Mouse (Mus musculus) liver, adult 2 months (tissue): Measurements from ENCODE around the gene Pgbd5. TPM values are rescaled to one million over a fixed set of nuclear protein-coding genes. Genes with fewer than 3 reads are reported as not detected.

Experiments
- DNase-seq: peaks from one replicate; pipeline ENCODE4 v3.0.0-alpha.2; 2011; ENCODE audit warnings: low read depth, low spot score; ENCODE audit errors: extremely low read depth
- H3K27ac ChIP-seq: fragments of 200-500 bp; replicated peaks from 2 replicates; pipeline ENCODE4 v1.5.1; 2012; ENCODE audit warnings: low read depth, mild to moderate bottlenecking, control low read depth, inconsistent platforms, low read length; ENCODE audit not compliant: insufficient read depth
- H3K27me3 ChIP-seq: fragments of 200-500 bp; 2 replicates; pipeline ENCODE4 v1.6.1; 2012; ENCODE audit warnings: mild to moderate bottlenecking, moderate library complexity, low read length, inconsistent platforms; ENCODE audit not compliant: control insufficient read depth, insufficient read depth
- H3K36me3 ChIP-seq: fragments of 200-500 bp; 2 replicates; pipeline ENCODE4 v1.6.1; 2012; ENCODE audit warnings: low read length, inconsistent platforms; ENCODE audit not compliant: control insufficient read depth, insufficient read depth
- H3K4me1 ChIP-seq: fragments of 200-500 bp; 2 replicates; pipeline ENCODE4 v1.6.1; 2011; ENCODE audit warnings: low read length; ENCODE audit not compliant: control insufficient read depth, insufficient read depth
- H3K4me3 ChIP-seq: fragments of 200-500 bp; 2 replicates; pipeline ENCODE4 v1.5.1; 2011; ENCODE audit warnings: low read depth, mild to moderate bottlenecking, control low read depth, low read length, moderate library complexity; ENCODE audit not compliant: insufficient read depth
- H3K79me2 ChIP-seq: fragments of 200-500 bp; 2 replicates; pipeline ENCODE4 v1.6.1; 2012; ENCODE audit warnings: inconsistent platforms, mild to moderate bottlenecking, low read length, moderate library complexity; ENCODE audit not compliant: control insufficient read depth, insufficient read depth
- H3K9ac ChIP-seq: fragments of 200-500 bp; 2 replicates; pipeline ENCODE4 v1.6.1; 2012; ENCODE audit warnings: low read depth, mild to moderate bottlenecking, control low read depth, inconsistent platforms, low read length
- CTCF ChIP-seq: fragments of 200-500 bp; IDR thresholded peaks from 2 replicates; pipeline ENCODE4 v1.5.1; 2011; ENCODE audit warnings: low read depth, low read length, control low read depth
- POLR2A ChIP-seq: fragments of 200-500 bp; IDR thresholded peaks from 2 replicates; pipeline ENCODE4 v1.6.1; 2011; ENCODE audit warnings: low read length, control low read depth; ENCODE audit not compliant: insufficient read depth; ENCODE audit errors: extremely low read depth
- WGBS: fragments of 180-500 bp; shearing (Covaris S2); methylation state at CpG from one replicate; pipeline ENCODE4 v1.1.7; 2018; 5-methylcytosine and 5-hydroxymethylcytosine counted together
- polyA plus RNA-seq: library from polyadenylated mRNA; depleted of rRNA; stranded (reverse); fragments of >200 nt; gene quantifications from 2 replicates; pipeline ENCODE4 v1.2.3, GENCODE M21; 2012
- total RNA-seq: library from RNA; depleted of rRNA; stranded (reverse); fragments of >200 nt; gene quantifications from 2 replicates; pipeline ENCODE4 v1.2.3, GENCODE M21; 2014

Gene Pgbd5
- total and polyA plus RNA-seq, 2 experiments: not detected

DNA sequence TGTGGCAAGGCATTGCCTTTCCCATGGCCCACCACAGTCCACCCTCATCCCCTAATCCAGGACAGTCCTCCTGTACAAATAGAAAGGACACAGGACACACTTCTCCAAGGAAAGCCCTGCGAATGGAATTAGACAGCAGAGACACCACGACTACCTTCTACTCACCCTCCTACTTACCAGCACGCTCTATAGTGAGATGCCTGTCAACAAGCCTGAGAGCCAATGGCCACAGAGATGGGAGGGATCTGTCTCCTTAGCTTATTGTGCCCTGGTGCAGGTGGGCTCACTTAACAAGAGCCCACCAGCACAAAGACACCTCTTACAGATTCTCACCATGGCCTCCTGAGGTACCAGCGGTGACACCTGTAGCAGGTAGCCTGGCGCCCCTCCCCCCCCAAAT lies 46.4 kb downstream of the Pgbd5 start:
- TF ChIP-seq CTCF: no peak
- no peak for TF ChIP-seq POLR2A
- no peak overlapping the region for H3K27ac ChIP-seq
- DNase-seq: no peak

GRCm38 (mm10) chr8:124392271-124393012 lies 47.0 kb downstream of the Pgbd5 start:
- no peak overlapping the region for H3K4me3 ChIP-seq
- no peak overlapping the region for H3K27ac ChIP-seq
- H3K27me3 ChIP-seq: no peaks in the 10 kb centered on the region
- no peaks in the 10 kb centered on the region for H3K36me3 ChIP-seq
- DNase-seq: no peak
- H3K79me2 ChIP-seq: no peaks in the 10 kb centered on the region
- no peak overlapping the region for H3K9ac ChIP-seq
- no peaks in the 10 kb centered on the region for H3K4me1 ChIP-seq
- 76% methylated on average over 10 of the region's 10 CpGs for WGBS
- TF ChIP-seq POLR2A (no peak), CTCF (no peak)

More for the DNA sequence above, 46.4 kb downstream of the Pgbd5 start:
- no peaks in the 10 kb centered on the region for H3K4me1 ChIP-seq
- no peaks in the 10 kb centered on the region for H3K36me3 ChIP-seq
- no peaks in the 10 kb centered on the region for H3K79me2 ChIP-seq
- H3K27me3 ChIP-seq: no peaks in the 10 kb centered on the region
- 75% methylated on average over 5 of the region's 5 CpGs for whole genome bisulfite sequencing
- no peak overlapping the region for H3K9ac ChIP-seq
- no peak overlapping the region for H3K4me3 ChIP-seq

DNA sequence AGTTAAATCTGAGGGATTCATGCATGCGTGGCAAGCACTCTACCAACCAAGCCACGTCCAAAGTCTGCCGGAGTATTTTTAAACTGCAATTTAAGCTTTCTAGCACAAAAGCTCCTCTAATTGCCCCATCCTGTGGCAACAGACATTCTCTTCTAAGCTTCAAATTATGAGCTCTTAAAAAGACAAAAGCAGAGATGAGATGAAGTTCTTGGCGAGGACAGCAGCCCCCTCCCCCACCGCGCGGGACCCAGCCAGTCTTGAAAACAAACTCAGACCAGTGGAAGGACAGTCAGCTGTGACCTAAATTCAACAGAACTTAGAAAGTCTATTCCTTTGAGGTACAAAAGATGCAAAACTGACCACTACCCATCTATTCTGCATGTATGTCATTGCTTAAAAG lies 48.3 kb downstream of the Pgbd5 start:
- 89% methylated on average over 7 of the region's 7 CpGs for WGBS
- Histone ChIP-seq H3K27ac (no peak overlapping the region), H3K79me2 (no peaks in the 10 kb centered on the region), H3K4me1 (no peaks in the 10 kb centered on the region), H3K27me3 (no peaks in the 10 kb centered on the region), H3K9ac (no peak overlapping the region), H3K36me3 (no peaks in the 10 kb centered on the region), H3K4me3 (no peak overlapping the region)
- TF ChIP-seq POLR2A: no peak
- TF ChIP-seq CTCF: no peak
- no peak for DNase-seq

- TF ChIP-seq CTCF: no peak
- TF ChIP-seq POLR2A: no peak
- Histone ChIP-seq H3K9ac (no peak overlapping the region), H3K79me2 (no peaks in the 10 kb centered on the region), H3K27me3 (no peaks in the 10 kb centered on the region), H3K36me3 (no peaks in the 10 kb centered on the region), H3K4me1 (no peaks in the 10 kb centered on the region), H3K4me3 (no peak overlapping the region), H3K27ac (no peak overlapping the region)
- DNase-seq: no peak
- WGBS: 88% methylated on average over 11 of the region's 11 CpGs
These were observed 50.0 kb downstream of the Pgbd5 start for GRCm38 (mm10) chr8:124389495-124389894.

DNA sequence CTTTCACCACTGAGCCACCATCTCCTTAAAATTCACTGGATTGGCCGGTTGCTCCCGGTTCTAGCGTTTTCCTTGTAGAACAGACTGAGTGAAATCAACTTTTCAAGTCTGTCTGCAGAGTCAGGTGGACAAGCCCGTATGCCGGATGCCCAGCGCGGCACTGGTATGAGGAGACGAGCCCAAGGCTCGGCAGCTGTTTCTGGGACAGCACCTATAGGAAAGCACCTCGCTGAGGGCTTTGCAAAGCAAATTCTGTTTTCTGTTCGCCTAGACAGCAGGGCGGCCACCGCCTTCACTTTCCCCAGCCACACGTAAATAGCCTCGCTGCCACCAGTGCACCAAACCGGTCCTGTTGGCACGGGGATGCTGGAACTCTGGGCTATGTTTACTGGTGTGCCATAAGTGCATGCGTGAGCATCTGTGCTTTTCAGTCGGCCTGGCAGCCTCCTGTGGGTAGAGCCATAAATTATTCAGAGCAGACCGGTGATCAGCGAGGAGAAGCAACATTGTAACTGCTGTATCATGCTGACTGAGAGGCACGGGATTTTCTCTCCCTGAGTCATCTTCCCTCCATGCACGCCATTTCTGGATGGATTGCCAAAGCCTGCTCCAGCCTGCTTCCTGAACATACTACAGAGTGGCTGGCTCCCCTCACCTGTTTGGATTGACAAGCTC lies 53.1 kb downstream of the Pgbd5 start:
- no peaks in the 10 kb centered on the region for H3K79me2 ChIP-seq
- no peaks in the 10 kb centered on the region for H3K36me3 ChIP-seq
- H3K9ac ChIP-seq: no peak overlapping the region
- H3K4me1 ChIP-seq: no peaks in the 10 kb centered on the region
- no peak overlapping the region for H3K27ac ChIP-seq
- no peaks in the 10 kb centered on the region for H3K27me3 ChIP-seq
- DNase-seq: no peak
- H3K4me3 ChIP-seq: no peak overlapping the region
- TF ChIP-seq POLR2A (no peak), CTCF (no peak)
- 86% methylated on average over 23 of the region's 23 CpGs for WGBS

DNA sequence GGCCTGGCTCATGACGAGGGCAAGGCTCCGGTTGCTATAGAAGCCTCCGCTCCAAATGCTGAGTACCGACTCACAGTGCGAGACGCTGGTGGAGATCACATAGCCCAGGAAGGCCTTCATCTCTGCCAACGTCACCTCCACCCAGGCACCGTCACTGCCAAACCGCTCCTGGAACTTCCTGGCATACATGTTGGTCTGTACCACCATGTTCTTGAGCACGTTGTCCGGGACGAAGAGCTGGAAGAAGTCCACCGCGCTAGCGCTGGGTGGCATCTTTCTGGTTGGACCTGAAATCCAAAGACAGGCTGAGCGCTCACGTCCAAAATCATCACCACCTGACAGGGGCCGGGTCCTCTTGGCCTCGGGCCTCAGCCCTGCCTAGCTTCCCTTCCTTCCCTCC lies 55.1 kb downstream of the Pgbd5 start:
- no peak overlapping the region for H3K27ac ChIP-seq
- H3K4me3 ChIP-seq: no peak overlapping the region
- TF ChIP-seq CTCF (no peak), POLR2A (no peak)
- DNase-seq: no peak
- no peaks in the 10 kb centered on the region for H3K36me3 ChIP-seq
- H3K4me1 ChIP-seq: no peaks in the 10 kb centered on the region
- H3K27me3 ChIP-seq: no peaks in the 10 kb centered on the region
- 91% methylated on average over 19 of the region's 19 CpGs for WGBS
- H3K9ac ChIP-seq: no peak overlapping the region
- no peaks in the 10 kb centered on the region for H3K79me2 ChIP-seq
